Mouse (Mus musculus): ENCODE data around the gene Zfyve9.

Zfyve9 gene

DNA sequence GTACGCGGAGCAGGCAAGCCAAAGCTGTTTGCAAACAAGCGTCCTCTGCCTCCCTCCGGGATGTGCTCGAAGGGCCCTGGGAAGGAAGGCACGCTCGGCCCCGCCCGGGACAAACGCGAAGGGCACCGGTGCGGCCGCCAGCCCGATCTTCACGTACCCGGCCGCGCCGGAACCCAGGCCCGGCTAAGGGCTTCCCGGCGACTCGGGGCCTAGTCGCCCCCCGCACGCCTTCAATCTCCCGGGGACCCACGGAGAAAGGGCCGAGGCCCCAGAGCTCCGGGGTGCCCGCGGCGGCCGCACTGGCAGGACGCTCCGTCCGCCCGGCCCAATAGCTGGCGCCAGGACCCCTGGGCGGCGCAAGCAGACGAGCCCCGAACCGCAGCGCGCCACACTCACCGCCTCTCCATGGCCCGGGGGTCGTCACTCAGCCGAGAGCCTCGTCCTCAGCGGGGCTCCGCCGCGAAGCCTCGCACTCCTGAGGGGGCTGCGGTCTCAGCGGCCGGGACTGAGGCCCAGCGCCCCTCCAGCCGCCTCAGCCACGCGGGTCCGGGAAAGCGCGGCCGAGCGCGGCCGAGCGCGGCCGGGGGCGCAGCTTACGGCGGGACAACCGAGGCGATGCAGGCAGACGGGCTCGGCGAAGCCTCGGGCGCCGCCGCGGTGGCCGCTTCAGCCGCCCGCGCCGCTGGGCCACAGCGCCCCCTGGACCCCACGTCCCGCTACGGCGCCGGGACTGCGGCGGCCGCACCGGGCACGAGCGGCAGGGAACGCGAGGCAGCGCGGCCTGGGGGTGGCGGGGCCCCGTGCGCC is at the start of gene Zfyve9:
TSS of gene Zfyve9 (minus strand) at position 742 of the 807 bp plus-strand sequence.
- no peak for DNase-seq (ENCODE audit: low read depth)

DNA sequence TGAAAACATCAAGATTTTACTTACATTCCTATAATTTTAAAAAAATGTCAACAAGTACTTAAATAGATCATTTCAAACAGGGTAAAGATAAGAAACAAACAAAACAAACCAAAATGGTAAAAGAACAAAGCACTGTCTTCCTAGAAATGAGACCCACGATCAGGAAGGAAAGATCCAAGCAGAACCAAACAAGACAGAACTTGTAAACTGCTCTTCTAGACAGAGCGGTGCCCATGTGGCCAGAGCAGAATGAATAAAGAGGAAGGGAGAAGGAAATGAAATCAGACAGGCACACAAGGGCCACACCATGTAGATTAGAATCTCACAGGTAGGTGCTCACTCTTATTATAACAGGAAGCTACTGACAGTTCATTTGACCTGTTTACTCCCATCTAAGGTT is 46.0 kb upstream of the Zfyve9 start:
- no peak for DNase-seq (ENCODE audit: low read depth)

DNA sequence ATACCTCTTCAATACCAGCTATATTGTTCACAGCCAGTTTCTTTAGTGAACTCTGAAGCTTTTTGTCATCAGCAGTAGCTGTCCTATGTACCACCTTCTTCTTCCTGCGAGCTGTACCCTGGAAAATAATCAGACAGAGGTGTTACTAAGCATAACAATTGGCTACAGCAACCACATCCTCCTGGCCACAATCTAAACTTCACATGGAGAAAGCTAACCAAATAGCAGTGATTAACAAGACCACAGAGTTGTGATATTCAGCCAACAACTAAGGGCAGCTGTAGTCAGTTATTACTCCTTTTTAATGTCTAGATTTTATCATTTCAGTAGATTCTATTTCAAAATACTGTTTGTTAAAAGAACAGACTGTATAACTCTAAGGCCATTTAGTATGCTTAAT is 45.5 kb upstream of the Zfyve9 start:
- no peak for DNase-seq (ENCODE audit: low read depth)

DNA sequence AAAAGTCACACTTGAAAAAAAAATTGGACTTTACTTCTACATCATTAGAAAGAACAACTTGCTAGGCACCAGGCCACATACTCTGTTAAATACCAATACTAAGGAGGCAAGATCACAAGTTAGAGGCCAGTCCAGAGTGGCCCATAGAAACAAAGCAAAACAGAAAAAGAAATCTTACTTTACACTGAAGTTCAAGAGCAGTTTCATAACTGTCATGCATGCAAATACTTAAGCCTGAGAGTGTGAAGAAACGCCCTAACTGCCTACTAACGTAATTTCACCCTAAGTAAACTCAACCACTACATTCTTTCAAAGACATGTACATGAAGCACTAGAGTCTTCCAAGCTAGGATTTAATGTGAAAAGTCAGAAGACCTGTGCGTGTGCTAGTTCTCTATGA is 45.1 kb upstream of the Zfyve9 start:
- no peak for DNase-seq (ENCODE audit: low read depth)

DNA sequence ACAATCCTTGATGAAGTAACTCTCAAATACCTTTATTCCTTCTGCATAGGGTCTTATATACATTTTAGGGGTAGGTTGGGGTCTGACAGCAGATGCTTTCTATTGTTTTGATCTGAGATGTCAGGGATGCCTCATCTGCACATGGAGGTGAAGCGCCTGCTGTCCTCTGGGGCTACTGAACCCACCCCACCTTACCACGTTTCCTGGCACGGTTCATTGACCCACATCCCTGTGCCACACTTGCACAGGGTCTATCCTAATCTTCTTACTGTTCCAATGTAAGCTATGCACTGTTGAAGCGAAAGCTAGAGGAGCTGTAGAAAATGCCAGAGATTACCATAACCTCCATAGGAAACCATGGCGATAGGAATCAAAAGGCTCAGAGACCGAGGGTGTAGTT is 31.0 kb upstream of the Zfyve9 start:
- no peak for DNase-seq (ENCODE audit: low read depth)

DNA sequence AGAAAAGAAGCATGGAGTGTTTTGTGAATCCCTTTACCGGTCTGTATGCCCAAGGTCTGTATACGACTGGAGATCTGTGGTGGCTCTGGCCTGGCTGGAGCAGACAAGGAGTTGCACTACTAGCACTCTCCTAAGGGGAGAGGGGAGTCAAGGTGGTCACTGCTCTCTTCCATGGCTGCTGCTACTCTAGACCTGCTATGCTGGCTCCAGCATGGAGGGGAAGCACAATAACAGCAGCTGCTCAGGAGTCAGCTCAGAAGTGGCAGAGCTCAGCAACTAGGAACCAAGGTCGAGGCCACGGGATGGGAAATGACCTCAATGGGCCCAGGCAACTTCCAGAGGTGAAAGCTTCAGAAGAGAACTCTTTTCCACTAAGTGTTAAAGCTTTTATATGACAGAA is 30.5 kb upstream of the Zfyve9 start:
- DNase-seq (ENCODE audit: low read depth): no peak

DNA sequence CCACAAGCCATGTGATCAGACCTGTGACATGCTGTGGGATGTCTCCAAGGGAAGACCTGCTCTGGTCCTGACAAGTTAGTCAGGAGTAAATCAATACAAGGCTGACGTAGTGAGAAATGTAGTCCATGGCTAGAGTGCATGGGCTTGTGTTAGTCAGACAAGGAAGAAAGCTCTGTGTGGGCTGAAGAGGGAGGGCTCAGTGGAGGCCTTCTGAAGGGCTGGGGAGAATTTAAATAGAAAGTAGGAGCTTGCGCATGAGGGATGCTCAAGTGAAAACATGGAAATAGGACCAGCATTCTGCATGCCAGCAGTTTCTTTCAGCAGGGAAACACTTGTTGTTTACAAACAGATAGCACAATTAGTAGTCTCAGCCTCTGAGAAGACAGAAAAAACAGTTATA is 22.9 kb upstream of the Zfyve9 start:
- no peak for DNase-seq (ENCODE audit: low read depth)

DNA sequence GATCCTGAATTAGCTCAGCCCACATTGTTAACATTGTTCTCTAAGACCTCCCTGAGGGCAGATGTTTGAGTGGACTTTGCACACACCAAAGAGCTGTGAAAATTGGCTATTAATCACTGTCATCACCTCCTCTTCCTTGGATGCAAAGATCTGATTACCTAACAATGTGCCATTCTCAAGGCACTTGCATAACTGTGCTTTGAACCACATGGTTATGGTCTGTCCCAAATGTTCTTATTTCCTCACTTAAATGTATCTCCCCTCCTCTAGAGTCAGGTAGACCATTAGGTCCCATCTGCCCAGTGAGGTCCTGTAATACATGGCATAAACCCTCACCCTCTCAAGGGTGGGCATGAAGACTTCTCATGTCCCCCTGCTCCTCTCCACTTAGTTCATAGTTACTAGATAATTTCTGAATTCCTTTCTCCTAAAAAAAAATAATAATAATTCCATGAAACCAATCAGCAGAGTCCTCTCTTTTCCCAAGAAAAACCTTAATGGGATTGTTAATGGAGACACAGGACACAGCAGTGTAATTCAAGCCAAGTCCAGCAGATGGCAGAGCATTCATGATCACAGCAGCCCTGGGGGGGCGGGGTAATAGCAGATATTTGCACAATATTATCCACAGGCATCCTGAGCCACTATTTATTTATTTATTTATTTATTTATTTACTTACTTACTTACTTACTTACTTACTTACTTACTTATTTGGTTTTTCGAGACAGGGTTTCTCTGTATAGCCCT is 17.7 kb upstream of the Zfyve9 start:
- no peak for DNase-seq (ENCODE audit: low read depth)

DNA sequence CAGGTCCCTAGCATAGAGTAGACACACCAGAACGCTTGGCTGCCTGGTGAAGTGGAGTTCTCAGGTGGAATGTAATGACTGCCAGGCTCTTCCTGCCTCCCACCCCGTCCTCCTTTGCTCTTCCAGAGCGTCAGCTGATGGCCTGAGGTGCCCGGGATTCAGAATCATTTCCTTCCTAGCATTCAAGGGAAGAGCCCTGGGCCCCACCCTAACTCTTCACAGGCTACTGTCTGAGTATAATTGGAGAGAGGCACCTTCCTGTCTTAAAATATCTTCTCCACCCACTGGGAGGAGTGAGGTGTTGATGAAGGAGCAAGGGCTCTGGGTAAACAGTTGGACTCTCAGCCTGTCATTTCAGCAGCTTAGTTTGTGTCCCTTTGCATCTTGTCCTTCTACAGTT is 16.1 kb upstream of the Zfyve9 start:
- DNase-seq (ENCODE audit: low read depth): no peak

DNA sequence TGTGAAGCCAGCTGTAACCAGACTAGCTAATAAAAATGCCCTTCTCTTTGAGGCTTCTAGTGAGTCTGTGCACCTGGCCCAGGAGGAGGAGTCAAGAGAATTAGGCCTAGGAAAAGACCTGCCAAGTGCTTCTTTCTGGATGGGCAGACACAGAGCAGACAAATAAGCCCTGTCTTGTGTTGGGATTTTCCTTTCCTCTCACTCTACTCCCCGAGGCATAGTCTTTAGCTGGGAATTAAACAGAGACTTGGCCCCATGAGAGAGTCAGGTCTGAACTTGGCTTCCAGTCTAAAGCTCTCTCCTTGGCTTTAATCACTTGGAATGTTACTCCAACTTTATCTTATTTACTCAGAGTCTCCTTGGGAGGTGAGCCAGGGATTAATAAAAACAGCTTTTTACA is 13.3 kb upstream of the Zfyve9 start:
- DNase-seq (ENCODE audit: low read depth): no peak

DNA sequence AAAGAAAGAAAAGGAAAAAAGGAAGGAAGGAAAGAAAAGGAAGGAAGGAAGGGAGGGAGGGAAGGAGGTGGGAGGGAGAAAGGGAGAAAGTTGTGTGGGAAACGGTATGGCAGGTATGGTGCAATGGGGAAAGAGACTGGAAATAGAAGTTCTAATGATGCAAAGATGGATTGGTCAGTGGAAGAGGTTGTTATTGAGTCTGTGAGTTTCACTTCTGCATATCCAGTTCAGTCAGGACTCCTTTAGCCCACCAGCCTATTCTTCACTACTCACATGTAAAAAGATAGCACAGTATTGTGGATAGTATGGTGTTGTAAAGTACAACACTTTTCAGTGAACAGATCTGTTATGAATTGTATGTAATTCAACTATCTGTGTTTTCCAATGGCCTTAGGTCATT is 9.9 kb upstream of the Zfyve9 start:
- DNase-seq (ENCODE audit: low read depth): no peak

DNA sequence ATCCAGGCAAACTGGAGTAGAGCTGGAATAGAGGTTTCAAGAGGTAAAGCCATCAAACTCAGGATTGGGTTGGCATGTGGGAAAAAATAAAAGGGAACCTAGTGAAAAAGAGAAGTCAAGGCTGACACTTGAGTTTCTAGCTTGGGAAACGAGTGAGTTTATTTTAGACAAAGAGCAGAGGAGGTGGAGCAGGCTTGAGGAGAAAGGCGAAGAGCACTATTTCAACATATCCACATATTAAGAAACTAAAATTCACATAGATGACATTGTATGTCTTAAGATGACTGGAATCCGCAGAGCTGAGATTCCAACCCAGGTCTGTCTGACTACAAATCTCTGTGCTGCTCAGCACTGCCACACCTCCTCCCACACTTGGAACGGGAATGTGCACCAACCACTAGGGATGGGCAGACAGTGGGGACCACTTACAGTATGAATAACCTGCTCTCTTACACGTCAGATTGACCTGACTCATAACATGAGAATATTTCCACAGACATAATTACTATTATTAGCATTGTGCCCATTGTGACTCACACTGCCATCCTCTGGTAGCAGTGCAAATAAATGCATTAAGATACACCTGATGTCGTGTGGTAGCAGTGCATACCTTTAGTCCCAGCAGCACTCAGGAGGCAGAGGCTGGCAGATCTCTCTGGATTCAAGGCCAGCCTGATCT is 8.8 kb upstream of the Zfyve9 start:
- DNase-seq (ENCODE audit: low read depth): no peak

DNA sequence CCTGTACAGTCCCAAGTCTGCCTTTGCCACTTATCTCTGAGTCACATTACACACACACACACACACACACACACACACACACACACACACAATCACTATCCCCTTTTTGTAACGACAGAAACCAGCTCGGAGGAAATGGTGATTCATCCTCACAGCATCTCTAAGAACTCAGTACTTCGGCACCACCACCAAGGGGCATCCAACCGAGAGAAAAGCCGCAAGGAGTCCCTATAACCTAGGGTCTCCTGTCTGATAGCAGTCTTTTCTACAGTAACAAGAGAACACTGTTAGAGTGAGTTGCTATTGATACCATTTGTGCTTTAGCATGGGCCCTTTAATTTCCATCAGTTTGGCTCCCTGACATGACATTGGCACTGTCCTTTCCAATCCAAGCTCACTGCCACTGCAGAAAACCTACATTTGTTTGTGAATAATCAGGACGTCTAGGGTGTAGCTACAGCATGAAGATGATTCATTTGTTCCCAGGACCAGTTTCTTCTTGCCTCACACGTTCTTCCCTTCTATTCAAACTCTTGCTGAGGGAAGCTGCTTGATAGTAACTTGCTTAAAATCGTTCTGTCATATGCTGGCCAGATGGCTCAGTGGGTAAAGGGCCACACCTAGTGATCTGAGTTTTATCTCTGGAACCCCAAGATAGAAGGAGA is 2.0 kb upstream of the Zfyve9 start:
- DNase-seq (ENCODE audit: low read depth): no peak

DNA sequence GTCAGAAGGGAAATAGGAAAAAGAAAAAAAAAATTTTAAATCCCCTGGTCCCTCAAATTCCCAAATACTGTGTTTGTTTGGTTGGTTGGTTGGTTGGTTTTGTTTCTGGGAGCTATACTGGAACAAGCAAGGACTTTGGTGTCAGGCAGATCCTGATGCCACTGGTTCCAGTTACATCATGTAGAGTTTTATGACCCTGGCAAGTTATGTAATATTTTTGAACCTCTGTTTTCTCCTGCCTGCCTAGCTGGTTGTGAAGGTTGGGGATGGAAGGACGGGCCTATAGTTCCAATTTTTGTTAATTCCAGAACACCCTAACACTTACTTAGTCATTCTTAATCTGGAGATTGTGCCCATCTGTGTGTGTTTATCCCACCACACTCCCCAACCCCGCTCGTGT is 998 bp upstream of the Zfyve9 start:
- DNase-seq (ENCODE audit: low read depth): no peak

DNA sequence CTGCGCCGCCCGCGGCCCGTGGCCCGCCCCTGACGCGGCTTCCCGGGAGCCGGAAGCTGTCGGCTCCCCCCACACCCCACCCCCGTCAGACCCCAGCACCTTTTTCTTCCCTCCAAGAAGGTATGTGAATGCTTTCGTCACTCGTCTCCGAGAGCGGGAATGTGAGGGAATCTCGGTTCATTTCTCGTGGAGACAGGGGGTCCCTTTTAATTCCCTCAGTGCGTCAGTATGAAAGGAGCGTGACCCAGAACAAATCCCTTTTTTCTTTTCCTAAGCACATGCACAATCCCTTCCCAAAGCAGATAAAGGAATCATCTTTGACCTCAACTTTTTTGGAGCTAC is 237 bp upstream of the Zfyve9 start:
- DNase-seq (ENCODE audit: low read depth): no peak

DNA sequence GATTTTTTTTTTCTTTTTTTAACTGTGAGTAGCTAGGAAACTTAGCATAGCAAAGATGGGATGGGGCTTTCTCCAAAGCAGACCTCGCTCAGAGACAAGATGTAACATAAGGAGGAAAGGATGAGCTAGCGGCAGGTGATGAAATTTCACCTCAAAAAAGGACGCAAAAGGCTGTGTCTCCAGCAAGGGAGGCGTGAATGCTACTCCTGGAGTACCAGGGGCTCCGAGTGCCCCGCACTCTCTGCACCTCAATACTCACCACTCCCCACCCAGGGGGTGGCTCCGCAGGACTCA is 888 bp downstream of the Zfyve9 start:
- no peak for DNase-seq (ENCODE audit: low read depth)

DNA sequence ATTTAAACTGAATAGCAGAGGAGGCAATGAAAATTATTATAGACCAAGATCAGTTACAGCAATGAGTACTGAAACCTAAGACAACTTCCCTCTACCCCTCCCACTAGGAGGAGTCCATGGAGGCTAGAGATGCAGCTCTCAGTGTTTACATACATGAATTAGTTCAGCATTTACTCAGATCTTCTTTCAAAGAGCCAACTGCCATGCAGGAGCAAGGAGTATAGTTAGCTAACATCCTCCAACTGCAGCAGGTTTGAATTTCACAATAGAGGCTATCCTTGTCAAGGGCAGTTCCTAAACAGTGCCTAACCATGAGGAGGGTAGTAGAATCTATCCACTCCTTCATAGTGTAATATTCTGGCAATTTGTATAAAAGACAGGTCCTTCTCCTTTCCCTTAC is 12.1 kb downstream of the Zfyve9 start:
- DNase-seq (ENCODE audit: low read depth): no peak

DNA sequence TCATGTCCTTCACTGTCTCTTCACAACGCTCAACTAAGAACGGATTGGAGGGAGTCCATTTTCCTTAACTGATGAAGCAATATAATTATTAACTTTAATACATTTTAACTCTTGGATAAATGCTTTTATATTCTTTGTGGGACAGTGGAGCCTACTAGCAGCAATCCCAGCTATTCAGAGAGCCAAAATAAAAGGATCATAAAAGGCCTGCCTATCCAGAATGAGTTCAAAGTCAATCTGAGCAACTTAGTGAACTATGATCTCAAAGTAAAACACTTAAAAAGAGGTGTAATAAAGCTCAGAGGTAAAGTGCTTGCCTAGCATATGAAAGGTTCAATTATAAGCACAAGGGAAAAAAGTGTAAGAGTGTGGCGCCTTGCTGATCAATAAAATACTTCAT is 21.0 kb downstream of the Zfyve9 start:
- no peak for DNase-seq (ENCODE audit: low read depth)

DNA sequence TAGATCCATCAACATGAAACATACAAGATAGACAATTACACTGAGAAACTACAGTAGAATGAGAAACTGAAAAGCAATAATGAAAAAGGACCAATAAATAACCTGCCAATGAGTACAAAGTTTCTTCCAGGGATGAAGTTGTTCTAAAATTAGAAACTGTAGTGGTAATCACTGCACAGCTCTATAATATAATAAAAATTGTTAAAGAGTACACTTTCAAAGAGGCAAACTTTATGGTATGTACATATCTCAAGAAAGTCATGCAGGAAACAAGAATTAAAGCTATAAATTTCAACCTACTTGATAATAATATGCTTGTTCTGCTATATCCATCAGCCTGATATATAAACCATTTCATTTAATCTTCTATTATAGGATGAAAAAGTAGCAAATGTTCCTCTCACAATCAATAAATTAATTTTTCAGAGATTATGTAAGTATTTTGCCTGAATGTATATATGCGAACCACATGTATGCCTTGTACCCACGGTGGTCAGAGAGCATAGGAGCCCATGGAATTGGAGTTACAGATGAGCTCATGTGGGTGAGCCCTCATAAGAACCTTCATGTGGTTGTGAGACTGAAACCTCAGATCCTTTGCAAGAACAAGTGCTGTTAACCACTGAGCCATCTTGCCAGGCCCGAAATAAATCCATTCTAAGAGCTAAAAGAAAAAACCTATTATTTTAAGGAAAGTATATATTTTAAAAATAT is 34.3 kb downstream of the Zfyve9 start:
- no peak for DNase-seq (ENCODE audit: low read depth)

DNA sequence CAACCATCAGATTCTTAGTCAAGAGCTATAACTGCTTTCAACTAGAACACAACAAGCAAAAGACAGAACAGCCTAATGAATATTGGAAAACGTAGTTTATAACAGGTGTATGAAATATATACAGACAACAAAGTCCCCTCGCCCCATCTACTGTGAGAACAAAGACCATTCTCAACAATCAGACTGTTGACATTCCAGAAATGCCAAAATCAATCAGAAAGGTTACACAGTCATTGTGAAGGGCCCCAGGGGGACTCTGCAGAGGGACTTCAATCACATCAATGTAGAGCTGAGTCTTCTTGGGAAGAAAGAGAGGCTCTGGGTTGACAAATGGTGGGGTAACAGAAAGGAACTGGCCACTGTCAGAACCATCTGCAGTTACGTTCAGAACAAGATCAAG is 49.0 kb downstream of the Zfyve9 start:
- DNase-seq (ENCODE audit: low read depth): no peak

DNA sequence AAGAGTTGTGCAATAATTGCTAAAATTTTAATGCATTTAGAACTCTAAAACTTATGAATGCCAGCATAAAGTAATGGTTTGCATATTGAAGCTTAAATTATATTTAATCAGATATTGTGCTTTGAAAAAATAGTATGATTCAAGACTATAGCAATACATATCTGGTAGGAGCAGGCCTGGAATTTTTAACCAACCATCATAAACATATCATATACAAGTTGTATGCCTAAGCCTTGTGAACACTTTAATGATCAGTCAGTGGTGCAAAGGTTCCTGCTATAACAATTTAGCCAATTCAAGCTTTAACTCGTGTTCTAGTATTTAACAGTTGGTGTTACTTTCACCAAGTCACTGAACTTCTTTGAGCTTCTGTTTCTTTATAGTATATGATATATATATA is 50.1 kb downstream of the Zfyve9 start:
- no peak for DNase-seq (ENCODE audit: low read depth)

DNA sequence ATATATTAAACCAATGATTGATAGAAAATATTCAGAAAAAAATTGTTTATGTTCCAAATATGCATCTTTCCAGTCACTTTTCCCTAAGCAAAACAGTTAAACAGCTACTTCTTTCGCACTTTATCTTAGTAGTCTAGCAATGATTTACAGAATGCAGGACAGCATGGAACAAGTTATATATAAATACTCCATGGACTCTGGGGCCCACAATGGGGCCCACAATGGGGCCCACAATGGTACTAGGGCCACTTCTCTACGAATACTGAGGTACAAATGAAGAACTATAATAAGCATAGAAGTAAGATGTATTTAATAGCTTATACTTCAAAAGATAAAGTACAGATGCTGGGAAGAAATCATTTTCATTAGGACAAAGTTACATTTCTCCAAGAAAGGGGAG is 56.5 kb downstream of the Zfyve9 start:
- DNase-seq (ENCODE audit: low read depth): no peak
